Mouse (Mus musculus) heart, embryonic 11.5 days (tissue): ENCODE results near the gene Eif2d. TPM values are rescaled to one million over a fixed set of nuclear protein-coding genes. Genes with fewer than 3 reads are reported as not detected.
A peak's percentile ranks its signal among the peaks of the same experiment; 100 is the strongest.

ENCODE experiments used
- ATAC-seq: fragments of 200-750 bp; cut with Nextera tagmentation; replicated peaks from 2 replicates; pipeline ENCODE4 v1.8.0; 2017; ENCODE audit warnings: moderate library complexity; ENCODE audit not compliant: insufficient number of reproducible peaks, low FRiP score, low TSS enrichment
- H3K27ac ChIP-seq: fragments of 300-500 bp; sonication (generic); 2 replicates; pipeline ENCODE4 v1.5.1; 2014; ENCODE audit warnings: mild to moderate bottlenecking, low read depth, low read length
- H3K27me3 ChIP-seq: fragments of 300-500 bp; sonication (generic); 2 replicates; pipeline ENCODE4 v1.6.1; 2014; ENCODE audit warnings: mild to moderate bottlenecking, low read length, mixed read lengths; ENCODE audit not compliant: control insufficient read depth, insufficient read depth
- H3K36me3 ChIP-seq: fragments of 300-500 bp; sonication (generic); 2 replicates; pipeline ENCODE4 v1.6.1; 2014; ENCODE audit warnings: mild to moderate bottlenecking, low read length, moderate library complexity, mixed read lengths; ENCODE audit not compliant: control insufficient read depth, insufficient read depth
- H3K4me1 ChIP-seq: fragments of 300-500 bp; sonication (generic); 2 replicates; pipeline ENCODE4 v1.6.1; 2014; ENCODE audit warnings: low read length; ENCODE audit not compliant: control insufficient read depth, insufficient read depth
- H3K4me2 ChIP-seq: fragments of 300-500 bp; sonication (generic); 2 replicates; pipeline ENCODE4 v1.6.1; 2014; ENCODE audit warnings: mild to moderate bottlenecking, moderate library complexity
- H3K4me3 ChIP-seq: fragments of 300-500 bp; sonication (generic); 2 replicates; pipeline ENCODE4 v1.5.1; 2014; ENCODE audit warnings: low read depth, low read length
- H3K9ac ChIP-seq: fragments of 300-500 bp; sonication (generic); 2 replicates; pipeline ENCODE4 v1.6.1; 2014; ENCODE audit warnings: mild to moderate bottlenecking, low read depth, low read length, moderate library complexity
- H3K9me3 ChIP-seq: fragments of 300-500 bp; sonication (generic); replicated peaks from 2 replicates; pipeline ENCODE4 v1.6.1; 2016; ENCODE audit warnings: low read length; ENCODE audit not compliant: control insufficient read depth
- WGBS: fragments of 180-500 bp; shearing (Covaris S2); extraction: QIAGEN DNeasy Blood & Tissue Kit; methylation state at CpG from one replicate; pipeline ENCODE4 v1.1.7; 2014; ENCODE audit not compliant: insufficient replicate concordance; 5-methylcytosine and 5-hydroxymethylcytosine counted together
- polyA plus RNA-seq: library from polyadenylated mRNA; unstranded; fragments of >200 nt; fragmentation: Nextera tagmentation; extraction: Ambion mirVana; gene quantifications from 2 replicates; pipeline ENCODE4 v1.2.1, GENCODE M21; 2014

The Eif2d gene
- 50.7 and 51.5 TPM in 2 replicates for polyA plus RNA-seq

DNA sequence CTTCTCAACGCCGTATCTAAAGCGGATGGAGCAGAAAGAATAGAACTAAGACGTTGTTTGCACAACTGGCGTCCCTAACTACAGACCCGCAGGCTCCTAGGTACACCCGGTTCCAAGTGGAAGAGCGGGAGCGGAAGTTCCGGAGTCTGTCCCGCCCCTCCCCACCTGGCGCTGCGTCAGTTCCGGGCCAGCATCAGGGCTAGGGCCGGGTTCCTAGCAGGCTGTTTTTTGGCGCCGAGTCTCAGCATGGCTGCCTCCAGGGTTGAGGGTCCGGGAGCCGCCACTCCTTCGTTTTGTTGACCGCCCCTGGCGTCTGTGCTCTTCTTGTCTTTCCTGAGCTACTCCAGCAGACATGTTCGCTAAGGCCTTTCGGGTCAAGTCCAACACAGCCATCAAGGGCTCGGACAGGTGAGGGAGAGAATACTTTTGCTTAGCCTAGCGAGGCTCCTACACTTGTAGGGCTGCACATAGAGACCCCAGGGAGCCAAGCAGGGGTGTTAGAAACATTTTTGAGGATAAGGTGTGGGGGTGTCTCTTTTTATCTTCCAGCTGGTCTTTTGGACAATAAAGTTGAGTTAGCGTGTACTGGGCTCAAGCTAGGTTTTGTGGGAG, at the start of gene Eif2d:
Gene Eif2d, plus strand, starts transcription at position 164 of the 612 bp plus-strand sequence.
- peak; percentile 96 for ATAC-seq
- peak within 1 kb of the TSS; percentile 54 for H3K27ac ChIP-seq
- under 1% methylated on average over 27 of the region's 27 CpGs for WGBS

DNA sequence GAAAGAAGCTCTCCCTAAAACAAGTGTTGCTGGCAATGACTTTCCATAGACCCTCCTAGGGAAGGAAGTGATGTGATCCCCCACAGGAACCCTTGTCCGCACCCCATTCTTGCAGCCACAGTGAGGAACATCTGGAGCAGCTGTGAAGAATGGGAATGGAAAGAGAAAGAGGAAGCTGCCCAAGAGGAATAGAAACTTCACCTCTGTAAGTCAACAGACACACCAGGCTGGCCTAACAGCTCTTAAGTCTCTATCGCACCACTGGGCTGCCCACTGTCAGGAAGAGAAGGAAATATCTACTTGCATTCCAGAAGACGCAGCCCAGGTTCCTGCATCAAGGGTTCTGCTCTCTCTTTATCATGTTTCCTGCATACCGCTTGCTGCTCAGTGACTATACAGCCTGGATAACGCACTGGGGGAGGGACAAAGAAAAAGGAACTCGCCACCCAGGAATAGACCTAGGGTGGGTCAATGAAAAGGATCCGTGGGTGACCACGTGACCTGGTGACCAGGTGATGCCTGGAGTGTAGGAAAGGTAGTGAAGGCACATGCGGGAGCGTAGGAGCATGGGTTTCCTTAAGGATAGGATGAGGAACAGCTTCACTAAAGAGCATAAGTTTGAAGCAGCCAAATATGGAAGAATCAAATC, 49.1 kb upstream of the Eif2d start:
- H3K27ac ChIP-seq: no peak overlapping the region
- peaks cover 17% of the 10 kb centered on the region for H3K4me1 ChIP-seq
- WGBS: 46% methylated on average over 10 of the region's 10 CpGs
- H3K9me3 ChIP-seq: no peaks in the 10 kb centered on the region
- ATAC-seq: no peak
- no peaks in the 10 kb centered on the region for H3K36me3 ChIP-seq
- no peak overlapping the region for H3K9ac ChIP-seq
- H3K27me3 ChIP-seq: 0 out of 2 replicates have a peak, but pooled peaks cover 3% of the 10 kb centered on the region
- no peak overlapping the region for H3K4me2 ChIP-seq
- H3K4me3 ChIP-seq: no peak overlapping the region

More for the DNA sequence above, at the start of gene Eif2d:
- peak within 1 kb of the TSS; percentile 83 for H3K4me3 ChIP-seq
- H3K9ac ChIP-seq: peak within 1 kb of the TSS; percentile 87
- H3K27me3 ChIP-seq: no peaks in the 10 kb centered on the region
- no peaks in the 10 kb centered on the region for H3K9me3 ChIP-seq
- H3K4me2 ChIP-seq: peak within 1 kb of the TSS; percentile 94
- H3K4me1 ChIP-seq: peaks cover 6% of the 10 kb centered on the region
- H3K36me3 ChIP-seq: peaks cover 2% of the 10 kb centered on the region; the same call in 1 of the 2 replicates

DNA sequence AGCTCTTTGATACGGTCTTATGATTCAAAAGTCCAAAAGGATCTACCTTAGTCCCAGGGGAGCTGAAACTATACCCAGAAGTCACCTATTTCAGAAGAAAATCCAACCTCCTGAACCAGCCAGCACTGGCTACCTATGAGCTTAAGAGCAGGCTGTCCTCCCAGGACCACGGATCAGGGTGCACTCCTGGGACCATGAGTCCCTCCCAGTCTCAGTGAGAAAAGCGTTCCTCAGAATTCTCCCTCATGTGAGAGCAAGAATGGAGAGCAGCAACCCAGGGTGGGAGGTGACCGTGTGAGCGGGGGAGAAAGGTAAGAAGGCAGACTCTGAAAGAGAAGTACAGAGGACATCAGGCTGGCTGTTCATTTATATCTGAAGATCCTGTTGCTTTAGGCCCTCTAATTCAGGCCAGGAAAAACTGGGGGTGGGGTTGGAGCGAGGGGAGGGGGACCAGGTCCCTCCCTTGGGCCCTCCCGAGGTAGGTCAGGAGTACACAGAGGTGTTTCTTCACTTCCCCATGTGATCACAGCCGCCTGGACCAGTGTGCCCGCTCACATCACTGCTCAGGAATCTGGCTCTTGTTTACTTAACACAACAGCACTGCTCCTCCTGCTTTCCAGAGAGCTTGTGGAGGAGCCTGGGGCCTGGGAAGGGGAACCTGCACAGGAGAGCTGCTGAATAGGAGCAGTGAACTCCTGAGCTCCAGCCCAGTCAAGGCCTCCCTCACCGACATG, 45.2 kb upstream of the Eif2d start:
- H3K9ac ChIP-seq: peak overlapping the region; percentile 17; the same call in 1 of the 2 replicates
- 37% methylated on average over 10 of the region's 10 CpGs for WGBS
- no peak overlapping the region for H3K4me2 ChIP-seq
- H3K9me3 ChIP-seq: no peaks in the 10 kb centered on the region
- peak; percentile 60; the same call in 1 of the 2 replicates for ATAC-seq
- H3K4me1 ChIP-seq: peaks cover 31% of the 10 kb centered on the region
- H3K27ac ChIP-seq: peak overlapping the region; percentile 38
- no peaks in the 10 kb centered on the region for H3K36me3 ChIP-seq
- no peak overlapping the region for H3K4me3 ChIP-seq
- H3K27me3 ChIP-seq: no peaks in the 10 kb centered on the region

DNA sequence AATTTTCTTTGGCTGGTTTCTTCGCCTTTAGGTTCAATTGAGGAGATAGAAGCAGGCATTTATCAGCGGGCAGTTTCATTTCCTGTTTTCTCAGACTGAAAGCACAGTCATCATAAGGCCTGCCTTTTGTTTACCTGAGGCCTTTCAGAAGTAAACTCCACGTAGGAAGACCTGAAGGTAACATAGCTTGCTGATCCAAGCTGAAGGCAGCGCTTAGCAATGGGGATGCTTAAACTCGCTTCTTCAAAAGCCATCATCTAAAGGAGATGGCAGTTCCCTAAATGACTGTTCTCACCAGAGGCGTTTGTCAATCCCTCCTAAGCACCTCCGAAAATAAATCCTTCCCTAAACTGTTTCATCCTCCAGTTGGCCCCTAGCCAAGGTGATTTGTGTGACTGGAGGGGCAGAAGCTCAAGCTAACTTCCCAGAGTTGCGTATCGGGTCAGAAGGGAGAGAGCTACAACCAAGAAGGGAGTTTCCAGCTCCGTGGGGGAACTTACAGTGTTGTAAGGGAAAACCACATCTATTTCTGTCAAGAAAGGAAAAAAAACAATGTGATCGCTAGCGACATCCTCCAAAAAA, 42.4 kb upstream of the Eif2d start:
- Histone ChIP-seq H3K4me2 (no peak overlapping the region), H3K4me1 (peaks cover 29% of the 10 kb centered on the region), H3K27me3 (no peaks in the 10 kb centered on the region), H3K9me3 (no peaks in the 10 kb centered on the region), H3K4me3 (no peak overlapping the region), H3K36me3 (no peaks in the 10 kb centered on the region), H3K9ac (no peak overlapping the region), H3K27ac (no peak overlapping the region)
- WGBS: 58% methylated on average over 12 of the region's 12 CpGs
- no peak for ATAC-seq

DNA sequence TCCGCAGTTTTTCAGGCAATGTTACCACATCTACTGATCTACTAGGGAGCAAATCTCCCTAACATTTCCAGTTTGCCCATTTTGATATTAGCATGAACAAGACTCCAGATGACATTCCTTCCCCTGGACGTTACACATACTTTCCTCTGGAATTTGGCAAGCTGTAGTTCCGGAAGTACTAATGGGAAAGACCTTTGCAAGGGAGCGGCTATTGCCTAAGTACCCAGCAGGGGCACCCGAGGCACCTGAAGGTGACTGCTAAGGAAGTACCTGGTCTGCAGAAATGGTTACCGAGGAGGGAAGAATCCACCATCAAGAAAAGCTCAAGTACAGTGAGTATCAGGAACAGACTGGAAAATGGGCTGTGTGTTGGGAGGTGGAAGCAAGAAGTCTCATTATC, 40.4 kb upstream of the Eif2d start:
- H3K4me3 ChIP-seq: no peak overlapping the region
- H3K4me1 ChIP-seq: peaks cover 35% of the 10 kb centered on the region
- 26% methylated on average over 6 of the region's 6 CpGs for WGBS

DNA sequence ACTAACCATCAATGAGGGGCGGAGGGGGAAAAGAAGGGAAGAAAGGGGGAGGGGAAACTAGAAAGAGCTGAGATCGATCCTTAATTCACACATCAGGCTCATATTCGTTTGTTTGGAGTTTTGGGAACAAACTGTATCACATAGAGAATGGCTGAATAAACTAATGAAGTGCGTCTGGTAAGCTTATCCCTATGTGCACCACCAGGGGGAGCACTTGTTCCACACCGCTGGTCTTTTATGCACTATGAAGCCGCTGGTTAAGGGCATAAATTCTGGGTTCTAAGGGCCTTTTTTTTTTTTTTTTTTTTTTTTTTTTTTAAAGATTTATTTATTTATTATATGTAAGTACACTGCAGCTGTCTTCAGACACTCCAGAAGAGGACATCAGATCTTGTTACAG, 37.0 kb upstream of the Eif2d start:
- WGBS: 13% methylated on average over 6 of the region's 6 CpGs
- no peaks in the 10 kb centered on the region for H3K27me3 ChIP-seq
- H3K36me3 ChIP-seq: no peaks in the 10 kb centered on the region
- H3K9me3 ChIP-seq: no peaks in the 10 kb centered on the region
- H3K4me1 ChIP-seq: peaks cover 26% of the 10 kb centered on the region
- H3K9ac ChIP-seq: no peak overlapping the region
- no peak overlapping the region for H3K4me3 ChIP-seq
- no peak overlapping the region; the same call in 1 of the 2 replicates for H3K27ac ChIP-seq
- ATAC-seq: no peak
- H3K4me2 ChIP-seq: no peak overlapping the region

More for the DNA sequence above, 40.4 kb upstream of the Eif2d start:
- H3K27me3 ChIP-seq: no peaks in the 10 kb centered on the region
- peak overlapping the region; percentile 12 for H3K4me2 ChIP-seq
- no peaks in the 10 kb centered on the region for H3K9me3 ChIP-seq
- H3K36me3 ChIP-seq: no peaks in the 10 kb centered on the region
- no peak for ATAC-seq
- no peak overlapping the region for H3K27ac ChIP-seq
- no peak overlapping the region for H3K9ac ChIP-seq

DNA sequence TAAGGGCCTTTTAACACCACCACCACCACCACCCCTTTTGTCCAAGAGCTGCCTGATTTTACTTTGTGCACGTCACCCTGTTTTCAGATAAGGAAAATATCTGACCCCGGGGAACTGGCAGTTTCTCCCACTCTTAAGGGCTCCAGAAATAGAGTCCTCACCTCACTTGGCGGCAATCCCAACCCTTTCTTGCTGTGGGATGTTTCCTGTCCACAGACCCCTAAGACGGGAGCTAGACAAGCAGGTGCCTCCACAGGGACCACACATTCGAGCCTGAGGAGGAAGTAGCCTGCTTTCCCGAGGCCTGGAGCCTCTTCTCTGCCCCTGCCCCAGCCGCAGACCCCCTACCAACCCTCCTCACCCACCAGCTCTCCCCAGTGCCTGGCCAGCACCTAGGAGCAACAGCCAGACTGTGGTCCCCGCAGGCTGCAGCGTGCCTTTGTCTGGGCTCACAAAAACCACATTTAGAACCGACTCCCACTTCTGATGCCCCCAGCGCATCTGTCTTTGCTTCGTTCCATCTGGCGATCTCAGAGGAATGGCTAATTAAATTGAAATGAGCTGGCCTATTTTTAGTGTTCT, 36.5 kb upstream of the Eif2d start:
- Histone ChIP-seq H3K9me3 (no peaks in the 10 kb centered on the region), H3K4me3 (no peak overlapping the region), H3K36me3 (no peaks in the 10 kb centered on the region), H3K4me2 (peak overlapping the region; percentile 34), H3K27me3 (no peaks in the 10 kb centered on the region), H3K9ac (peak overlapping the region; percentile 39), H3K4me1 (peaks cover 26% of the 10 kb centered on the region), H3K27ac (peak overlapping the region; percentile 95)
- peak; percentile 46; the same call in 1 of the 2 replicates for ATAC-seq
- 35% methylated on average over 13 of the region's 13 CpGs for WGBS

DNA sequence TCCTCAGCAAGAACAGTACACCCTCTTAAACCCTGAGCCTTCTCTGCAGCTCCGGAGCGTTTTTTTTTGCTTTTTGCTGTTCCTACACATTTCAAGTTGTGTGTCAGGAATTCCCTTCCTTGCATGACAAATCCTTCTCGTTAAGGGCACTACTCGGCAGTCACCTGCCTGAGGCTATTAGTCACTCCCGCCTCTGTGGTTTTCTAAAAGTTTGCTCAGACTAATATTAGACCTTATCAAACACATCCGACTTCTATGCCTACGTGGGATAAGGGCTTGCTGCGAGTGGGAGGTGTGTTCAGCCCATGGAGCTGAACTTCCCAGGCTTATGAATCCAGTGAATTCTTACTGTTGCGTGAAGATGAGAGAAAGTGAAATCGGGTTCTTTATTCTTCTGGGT, 34.5 kb upstream of the Eif2d start:
- H3K4me1 ChIP-seq: peaks cover 20% of the 10 kb centered on the region
- H3K9me3 ChIP-seq: no peaks in the 10 kb centered on the region
- no peak overlapping the region for H3K4me2 ChIP-seq
- no peak overlapping the region for H3K27ac ChIP-seq
- no peaks in the 10 kb centered on the region for H3K36me3 ChIP-seq
- WGBS: 49% methylated on average over 10 of the region's 10 CpGs
- no peak overlapping the region for H3K4me3 ChIP-seq
- no peaks in the 10 kb centered on the region for H3K27me3 ChIP-seq
- ATAC-seq: no peak
- no peak overlapping the region for H3K9ac ChIP-seq
